Mouse (Mus musculus) ES-E14 (cell line): ENCODE measurements at regions not wholly inside any gene's neighbourhood (a gene's known extent, or its start where the extent isn't known, plus 50 kb on each side); places are given as distances from the start of the nearest gene placed in this dataset.

ENCODE experiments used
- CHD2 ChIP-seq: IDR thresholded peaks from 2 replicates; pipeline ENCODE4 v1.6.1; 2014; ENCODE audit warnings: mild to moderate bottlenecking, low read depth, low read length, inconsistent platforms
- HCFC1 ChIP-seq: IDR thresholded peaks from 2 replicates; pipeline ENCODE4 v1.6.1; 2012; ENCODE audit warnings: low read length, inconsistent platforms, borderline replicate concordance; ENCODE audit not compliant: insufficient read depth
- MAFK ChIP-seq: IDR thresholded peaks from 2 replicates; pipeline ENCODE4 v1.6.1; 2014; ENCODE audit warnings: mild to moderate bottlenecking, low read depth, low read length, inconsistent platforms; ENCODE audit not compliant: insufficient read depth
- ZC3H11A ChIP-seq: IDR thresholded peaks from 2 replicates; pipeline ENCODE4 v1.6.1; 2012; ENCODE audit warnings: low read depth, mild to moderate bottlenecking, inconsistent platforms, low read length, borderline replicate concordance
- ZNF384 ChIP-seq: IDR thresholded peaks from 2 replicates; pipeline ENCODE4 v1.6.1; 2012; ENCODE audit warnings: low read depth, low read length, inconsistent platforms

DNA sequence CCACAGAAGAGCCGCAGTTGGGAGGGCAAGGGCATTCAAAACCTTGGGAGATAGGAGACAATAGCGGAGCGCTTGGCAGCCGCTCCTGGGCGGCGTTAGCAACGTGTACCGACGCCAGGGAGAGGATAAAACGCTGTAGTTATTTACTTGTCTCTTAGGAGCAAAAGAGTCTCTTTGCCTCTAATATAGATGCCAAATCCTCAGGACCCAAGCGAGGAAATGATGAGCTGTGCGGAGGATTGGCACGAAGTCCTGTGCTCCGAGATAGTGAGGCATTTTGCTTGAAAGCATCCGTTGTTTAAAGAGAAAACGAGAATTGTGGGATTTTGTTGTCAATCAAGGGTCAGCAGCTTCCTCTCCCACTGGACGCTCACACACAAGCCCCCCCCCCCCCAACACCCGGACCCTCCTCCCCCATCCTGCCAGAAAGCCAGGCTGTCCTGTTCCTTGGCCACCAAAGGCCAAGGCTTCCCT, 156.5 kb upstream of the Pou3f3 start:
- no peak for TF ChIP-seq HCFC1
- TF ChIP-seq CHD2, result no peak
- no peak for TF ChIP-seq ZNF384
- no peak for TF ChIP-seq ZC3H11A
- no peak for TF ChIP-seq MAFK
